Mouse (Mus musculus): ENCODE measurements around the gene Cd99l2. TPM values are rescaled to one million over a fixed set of nuclear protein-coding genes. Genes with fewer than 3 reads are reported as not detected.

Cd99l2 gene
- polyA plus RNA-seq (2016; fragmentation: Nextera tagmentation; extraction: Ambion mirVana) = 19.0 and 23.0 TPM in 2 replicates

DNA sequence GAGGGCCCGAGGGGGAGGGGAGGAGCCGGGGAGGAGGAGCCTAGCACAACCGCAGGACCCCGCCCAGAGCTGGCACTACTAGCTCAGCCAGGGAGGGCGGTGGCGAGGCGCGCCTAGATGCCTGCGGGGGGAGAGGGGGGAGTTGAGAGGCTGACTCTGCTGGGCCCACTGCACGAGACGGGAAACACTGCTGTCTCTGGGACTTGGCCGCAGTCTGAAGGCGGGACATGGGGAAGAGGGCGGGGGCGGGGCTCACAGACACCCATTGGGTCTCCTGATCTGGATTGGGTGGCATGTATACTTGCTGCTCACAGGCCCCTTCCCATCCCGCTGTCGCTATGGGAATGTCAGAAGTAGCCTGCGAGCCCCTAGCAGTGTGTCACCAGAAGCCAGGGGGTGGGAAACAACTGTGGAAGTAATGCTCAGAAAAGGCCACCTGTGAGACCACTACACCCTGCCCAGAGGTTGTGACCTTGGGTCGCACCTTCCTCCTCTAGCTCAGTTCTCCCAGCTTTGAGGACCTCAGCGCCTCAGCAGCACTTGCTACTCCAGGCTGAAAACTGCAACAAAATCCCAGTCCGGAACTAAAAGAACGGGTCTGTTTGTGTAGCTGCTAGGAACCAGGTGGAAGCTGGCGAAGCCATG is at the start of gene Cd99l2:
Gene Cd99l2 (minus strand): TSS at position 216 of the 645 bp plus-strand sequence.
- WGBS = 12% methylated on average over 20 of the region's 23 CpGs
- DNase-seq (ENCODE audit: low spot score) = peak; percentile 83

DNA sequence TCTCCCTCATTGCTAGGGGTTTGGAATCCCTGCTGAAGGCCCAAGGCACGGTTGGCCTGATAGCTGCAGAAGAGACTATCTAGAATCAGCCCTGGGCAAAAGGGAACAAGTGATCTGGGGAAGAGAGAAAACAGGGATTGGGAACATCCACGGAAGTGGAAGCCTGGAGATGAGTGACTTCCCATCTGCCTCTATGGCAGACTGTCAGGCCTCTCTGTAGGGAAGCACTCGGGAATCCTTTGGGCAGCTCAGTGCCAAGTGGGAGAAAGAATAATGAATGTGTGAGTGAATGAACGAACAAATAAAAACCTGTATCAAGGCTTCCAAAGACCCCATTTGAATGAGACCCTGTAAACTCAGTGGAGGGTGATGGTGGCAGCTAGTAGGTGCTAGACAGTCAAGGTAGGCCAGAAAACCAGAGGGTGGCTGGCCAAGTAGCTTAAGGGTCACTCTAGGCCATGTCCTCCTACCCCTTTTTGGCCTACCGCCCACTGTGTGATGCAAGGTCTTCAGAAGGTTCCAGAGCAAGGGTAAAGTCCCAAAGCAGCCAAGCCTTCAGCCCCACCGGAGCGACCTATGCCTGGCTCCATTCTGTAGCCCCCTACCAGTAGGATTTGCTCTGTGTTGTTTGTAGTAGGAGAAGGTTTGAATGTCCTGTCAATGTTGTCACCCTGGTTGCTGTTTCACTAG is 48.3 kb upstream of the Cd99l2 start:
- WGBS = 88% methylated on average over 7 of the region's 7 CpGs
- H3K4me1 ChIP-seq = no peaks in the 10 kb centered on the region

More for the DNA sequence above, at the start of gene Cd99l2:
- H3K27me3 ChIP-seq (ENCODE audit: low read depth, poor library complexity, severe bottlenecking) = peaks cover 47% of the 10 kb centered on the region
- peak within 1 kb of the TSS; percentile 61 for H3K4me3 ChIP-seq
- H3K27ac ChIP-seq = peak within 1 kb of the TSS; percentile 93
- no peaks in the 10 kb centered on the region for H3K9me3 ChIP-seq (replicated peaks)
- no peaks in the 10 kb centered on the region for H3K36me3 ChIP-seq
- H3K4me1 ChIP-seq = 0 out of 2 replicates have a peak, but pooled peaks cover 4% of the 10 kb centered on the region

DNA sequence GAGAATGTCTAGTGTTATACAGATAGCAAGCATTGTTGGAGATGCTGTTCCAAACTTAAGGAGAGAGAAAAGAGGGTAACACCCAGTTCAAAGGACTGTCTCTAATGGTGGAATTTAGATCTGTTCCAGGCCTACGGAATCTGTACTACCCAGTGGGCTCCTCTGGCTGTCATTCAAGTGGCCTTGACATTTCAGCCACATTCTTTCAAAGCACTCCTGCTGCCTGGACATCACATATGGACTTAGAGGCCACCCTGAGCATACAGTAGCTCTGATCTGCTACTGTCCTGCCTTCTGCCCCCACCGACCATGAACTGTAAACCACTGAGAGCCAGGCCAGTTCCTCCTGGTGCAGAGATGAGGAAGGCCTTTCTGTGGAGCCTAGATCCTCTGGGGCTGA is 45.1 kb upstream of the Cd99l2 start:
- Histone ChIP-seq H3K27ac (no peak overlapping the region), H3K27me3 (ENCODE audit: low read depth, poor library complexity, severe bottlenecking) (peaks cover 60% of the 10 kb centered on the region), H3K36me3 (no peaks in the 10 kb centered on the region), H3K4me1 (no peaks in the 10 kb centered on the region), H3K9me3 (replicated peaks) (no peaks in the 10 kb centered on the region), H3K4me3 (no peak overlapping the region)
- DNase-seq (ENCODE audit: low spot score) = no peak
- 92% methylated on average over 2 of the region's 2 CpGs for WGBS

More for the DNA sequence above, 48.3 kb upstream of the Cd99l2 start:
- Histone ChIP-seq H3K9me3 (replicated peaks) (no peaks in the 10 kb centered on the region), H3K36me3 (no peaks in the 10 kb centered on the region), H3K27me3 (ENCODE audit: low read depth, poor library complexity, severe bottlenecking) (peaks cover 69% of the 10 kb centered on the region), H3K27ac (no peak overlapping the region), H3K4me3 (no peak overlapping the region)
- DNase-seq (ENCODE audit: low spot score) = no peak

- H3K4me1 ChIP-seq = no peaks in the 10 kb centered on the region
- H3K27me3 ChIP-seq (ENCODE audit: low read depth, poor library complexity, severe bottlenecking) = peaks cover 41% of the 10 kb centered on the region
- DNase-seq (ENCODE audit: low spot score) = no peak
- WGBS = 84% methylated on average over 5 of the region's 5 CpGs
- no peaks in the 10 kb centered on the region for H3K36me3 ChIP-seq
- no peaks in the 10 kb centered on the region for H3K9me3 ChIP-seq (replicated peaks)
- H3K27ac ChIP-seq = no peak overlapping the region
- H3K4me3 ChIP-seq = no peak overlapping the region
Observed at GRCm38 (mm10) chrX:71534102-71534501, 41.5 kb upstream of the Cd99l2 start.

GRCm38 (mm10) chrX:71532635-71533034 is 40.0 kb upstream of the Cd99l2 start:
- H3K4me1 ChIP-seq = peaks cover 5% of the 10 kb centered on the region; the same call in 1 of the 2 replicates
- no peaks in the 10 kb centered on the region for H3K9me3 ChIP-seq (replicated peaks)
- H3K4me3 ChIP-seq = no peak overlapping the region
- peaks cover 40% of the 10 kb centered on the region for H3K27me3 ChIP-seq (ENCODE audit: low read depth, poor library complexity, severe bottlenecking)
- 66% methylated on average over 3 of the region's 3 CpGs for WGBS
- no peak for DNase-seq (ENCODE audit: low spot score)
- no peak overlapping the region for H3K27ac ChIP-seq
- no peaks in the 10 kb centered on the region for H3K36me3 ChIP-seq

GRCm38 (mm10) chrX:71528646-71529045 is 36.0 kb upstream of the Cd99l2 start:
- Histone ChIP-seq H3K9me3 (replicated peaks) (no peaks in the 10 kb centered on the region), H3K27ac (no peak overlapping the region), H3K27me3 (ENCODE audit: low read depth, poor library complexity, severe bottlenecking) (peaks cover 30% of the 10 kb centered on the region), H3K4me3 (no peak overlapping the region), H3K36me3 (no peaks in the 10 kb centered on the region), H3K4me1 (peaks cover 8% of the 10 kb centered on the region; the same call in 1 of the 2 replicates)
- no peak for DNase-seq (ENCODE audit: low spot score)
- WGBS = 79% methylated on average over 6 of the region's 6 CpGs

GRCm38 (mm10) chrX:71528150-71528549 is 35.5 kb upstream of the Cd99l2 start:
- WGBS = 63% methylated on average over 3 of the region's 3 CpGs

DNA sequence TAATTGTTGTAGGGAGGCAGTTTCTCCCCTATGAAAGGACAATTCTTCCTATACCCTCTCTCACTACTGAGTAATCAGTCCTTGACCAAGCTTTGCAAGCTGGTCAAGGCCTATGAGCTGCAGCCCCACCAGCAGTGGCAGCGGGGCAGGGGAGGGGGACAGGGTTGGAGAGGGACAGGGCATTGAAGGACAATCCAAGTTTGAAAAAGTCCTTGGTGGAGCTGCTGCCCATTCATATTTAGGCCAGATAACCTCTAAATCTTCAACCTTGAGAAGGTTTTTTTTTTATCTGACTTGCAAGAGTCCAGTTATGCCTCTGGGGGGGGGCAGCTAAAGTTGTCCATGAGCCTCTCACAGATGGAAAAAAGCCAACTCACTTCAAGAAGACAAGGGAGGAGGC is 34.8 kb upstream of the Cd99l2 start:
- H3K9me3 ChIP-seq (replicated peaks) = no peaks in the 10 kb centered on the region
- H3K27ac ChIP-seq = peak overlapping the region; percentile 14; the same call in 1 of the 2 replicates
- peaks cover 8% of the 10 kb centered on the region; the same call in 1 of the 2 replicates for H3K4me1 ChIP-seq
- WGBS = 92% methylated on average over 1 of the region's 1 CpGs
- H3K4me3 ChIP-seq = no peak overlapping the region
- no peak for DNase-seq (ENCODE audit: low spot score)
- H3K36me3 ChIP-seq = no peaks in the 10 kb centered on the region
- peaks cover 27% of the 10 kb centered on the region for H3K27me3 ChIP-seq (ENCODE audit: low read depth, poor library complexity, severe bottlenecking)

More at GRCm38 (mm10) chrX:71528150-71528549, 35.5 kb upstream of the Cd99l2 start:
- Histone ChIP-seq H3K27ac (no peak overlapping the region), H3K4me3 (no peak overlapping the region), H3K9me3 (replicated peaks) (no peaks in the 10 kb centered on the region), H3K27me3 (ENCODE audit: low read depth, poor library complexity, severe bottlenecking) (peaks cover 30% of the 10 kb centered on the region), H3K4me1 (peaks cover 8% of the 10 kb centered on the region; the same call in 1 of the 2 replicates), H3K36me3 (no peaks in the 10 kb centered on the region)
- DNase-seq (ENCODE audit: low spot score) = no peak

DNA sequence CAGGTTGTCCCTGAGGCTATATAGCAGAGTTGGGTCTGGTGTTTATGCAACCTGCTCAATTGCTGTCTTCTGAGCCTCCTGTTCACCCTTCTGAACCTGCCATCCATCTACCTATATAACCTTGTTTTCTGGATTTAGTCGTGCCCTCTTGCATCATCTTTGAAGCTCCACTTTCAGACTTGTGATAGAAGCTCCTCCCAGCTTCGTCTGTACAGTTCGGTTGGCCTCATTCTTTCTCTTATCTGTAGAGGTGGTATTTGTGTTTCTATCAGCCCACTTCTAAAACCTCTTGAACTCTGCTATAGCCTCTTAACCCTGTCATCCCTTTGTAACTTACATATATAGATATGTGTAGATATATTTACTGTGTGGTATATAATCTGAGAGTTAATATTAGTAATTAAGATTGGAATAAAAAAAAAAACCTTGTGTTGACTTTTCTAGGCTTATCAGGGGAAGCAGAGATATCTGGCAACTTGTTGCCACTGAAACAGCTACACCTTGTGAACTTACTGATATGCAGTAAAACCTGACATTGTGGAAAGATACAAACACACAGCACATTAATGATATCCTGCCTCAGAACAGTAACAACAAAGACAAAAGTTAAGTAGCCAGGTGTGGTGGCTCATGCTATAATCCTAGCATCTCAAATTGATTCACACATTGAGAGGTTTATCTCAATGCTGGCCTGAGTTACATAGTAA is 33.1 kb upstream of the Cd99l2 start:
- Histone ChIP-seq H3K4me1 (peaks cover 8% of the 10 kb centered on the region; the same call in 1 of the 2 replicates), H3K27me3 (ENCODE audit: low read depth, poor library complexity, severe bottlenecking) (peaks cover 24% of the 10 kb centered on the region), H3K9me3 (replicated peaks) (no peaks in the 10 kb centered on the region), H3K27ac (no peak overlapping the region), H3K36me3 (no peaks in the 10 kb centered on the region), H3K4me3 (no peak overlapping the region)
- 77% methylated on average over 3 of the region's 3 CpGs for WGBS
- DNase-seq (ENCODE audit: low spot score) = no peak

- Histone ChIP-seq H3K4me1 (peaks cover 8% of the 10 kb centered on the region; the same call in 1 of the 2 replicates), H3K27ac (no peak overlapping the region), H3K27me3 (ENCODE audit: low read depth, poor library complexity, severe bottlenecking) (peaks cover 16% of the 10 kb centered on the region; the same call in 1 of the 2 replicates), H3K4me3 (no peak overlapping the region), H3K36me3 (no peaks in the 10 kb centered on the region), H3K9me3 (replicated peaks) (no peaks in the 10 kb centered on the region)
- WGBS = 69% methylated on average over 2 of the region's 2 CpGs
- DNase-seq (ENCODE audit: low spot score) = no peak
Observed at GRCm38 (mm10) chrX:71524310-71524709, 31.7 kb upstream of the Cd99l2 start.

- no peaks in the 10 kb centered on the region for H3K9me3 ChIP-seq (replicated peaks)
- peaks cover 11% of the 10 kb centered on the region; the same call in 1 of the 2 replicates for H3K27me3 ChIP-seq (ENCODE audit: low read depth, poor library complexity, severe bottlenecking)
- WGBS = 95% methylated on average over 3 of the region's 3 CpGs
- no peak for DNase-seq (ENCODE audit: low spot score)
- H3K4me3 ChIP-seq = no peak overlapping the region
- peaks cover 6% of the 10 kb centered on the region; the same call in 1 of the 2 replicates for H3K4me1 ChIP-seq
- no peaks in the 10 kb centered on the region for H3K36me3 ChIP-seq
- no peak overlapping the region for H3K27ac ChIP-seq
Observed at GRCm38 (mm10) chrX:71522889-71523288, 30.2 kb upstream of the Cd99l2 start.

DNA sequence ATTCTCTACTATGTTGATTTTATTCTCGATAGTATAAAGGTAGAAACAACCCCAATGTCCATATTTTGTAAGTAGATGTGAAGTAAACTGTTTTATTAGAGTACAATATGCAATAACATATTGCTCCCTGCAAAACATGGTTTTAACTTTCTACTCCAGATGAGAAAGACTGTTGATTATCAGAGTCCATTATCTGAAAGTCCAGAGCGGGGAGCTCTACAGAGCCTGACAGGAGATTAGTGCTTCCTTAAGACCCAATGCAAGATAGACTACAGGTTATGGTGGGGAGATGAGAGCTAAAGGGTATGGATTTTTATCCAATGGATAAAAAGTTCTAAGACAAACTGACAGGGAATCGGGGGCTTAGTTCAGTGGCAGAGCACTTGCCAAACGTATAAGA is 26.6 kb upstream of the Cd99l2 start:
- 88% methylated on average over 4 of the region's 4 CpGs for WGBS
- no peak for DNase-seq (ENCODE audit: low spot score)
- no peaks in the 10 kb centered on the region for H3K36me3 ChIP-seq
- no peak overlapping the region for H3K27ac ChIP-seq
- no peak overlapping the region for H3K4me3 ChIP-seq
- H3K27me3 ChIP-seq (ENCODE audit: low read depth, poor library complexity, severe bottlenecking) = 0 out of 2 replicates have a peak, but pooled peaks cover 5% of the 10 kb centered on the region
- no peaks in the 10 kb centered on the region for H3K4me1 ChIP-seq
- H3K9me3 ChIP-seq (replicated peaks) = no peaks in the 10 kb centered on the region
